Mouse (Mus musculus) gastrocnemius, postnatal 25 days (tissue): Measurements from ENCODE around the gene Sh3rf1. TPM values are rescaled to one million over a fixed set of nuclear protein-coding genes. Genes with fewer than 3 reads are reported as not detected.

ENCODE experiments used
- DNase-seq: peaks from one replicate; pipeline ENCODE4 v3.0.0; 2022
- total RNA-seq, 2 experiments: library from RNA; stranded (reverse); gene quantifications; 1 replicate in 1 of 2; 2 replicates in 1 of 2; pipeline ENCODE4 v1.2.3; 2021

The Sh3rf1 gene
- total RNA-seq, 2 experiments from 2014 or later = 1.9 to 2.2 TPM

GRCm38 (mm10) chr8:61324363-61324914 is 100.8 kb downstream of the Sh3rf1 start:
- DNase-seq = no peak

GRCm38 (mm10) chr8:61325014-61325715 is 101.5 kb downstream of the Sh3rf1 start:
- no peak for DNase-seq

GRCm38 (mm10) chr8:61326281-61326680 is 102.6 kb downstream of the Sh3rf1 start:
- DNase-seq = no peak

DNA sequence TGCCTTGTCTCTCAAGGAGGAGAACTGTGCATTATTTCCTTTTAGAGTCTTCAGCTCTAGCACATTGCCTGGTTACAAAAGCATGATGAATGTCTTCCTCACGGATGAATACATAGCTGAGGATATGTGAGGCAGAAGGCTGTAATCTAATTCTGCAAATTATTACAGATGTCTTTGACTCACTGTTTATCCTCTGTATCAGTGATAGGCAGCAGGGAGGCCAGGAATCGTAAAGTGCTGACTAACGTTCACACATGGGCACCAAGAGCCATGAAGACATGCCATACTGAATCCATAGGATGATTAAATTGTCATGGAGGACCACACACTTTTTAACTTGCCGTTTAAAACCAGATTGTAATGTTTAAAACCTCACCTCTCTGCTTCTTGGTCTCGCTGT is 103.7 kb downstream of the Sh3rf1 start:
- DNase-seq = no peak

- DNase-seq = no peak
These were observed 116.0 kb downstream of the Sh3rf1 start for GRCm38 (mm10) chr8:61339629-61340028.

- DNase-seq = no peak
These were observed 116.8 kb downstream of the Sh3rf1 start for GRCm38 (mm10) chr8:61340283-61340984.

DNA sequence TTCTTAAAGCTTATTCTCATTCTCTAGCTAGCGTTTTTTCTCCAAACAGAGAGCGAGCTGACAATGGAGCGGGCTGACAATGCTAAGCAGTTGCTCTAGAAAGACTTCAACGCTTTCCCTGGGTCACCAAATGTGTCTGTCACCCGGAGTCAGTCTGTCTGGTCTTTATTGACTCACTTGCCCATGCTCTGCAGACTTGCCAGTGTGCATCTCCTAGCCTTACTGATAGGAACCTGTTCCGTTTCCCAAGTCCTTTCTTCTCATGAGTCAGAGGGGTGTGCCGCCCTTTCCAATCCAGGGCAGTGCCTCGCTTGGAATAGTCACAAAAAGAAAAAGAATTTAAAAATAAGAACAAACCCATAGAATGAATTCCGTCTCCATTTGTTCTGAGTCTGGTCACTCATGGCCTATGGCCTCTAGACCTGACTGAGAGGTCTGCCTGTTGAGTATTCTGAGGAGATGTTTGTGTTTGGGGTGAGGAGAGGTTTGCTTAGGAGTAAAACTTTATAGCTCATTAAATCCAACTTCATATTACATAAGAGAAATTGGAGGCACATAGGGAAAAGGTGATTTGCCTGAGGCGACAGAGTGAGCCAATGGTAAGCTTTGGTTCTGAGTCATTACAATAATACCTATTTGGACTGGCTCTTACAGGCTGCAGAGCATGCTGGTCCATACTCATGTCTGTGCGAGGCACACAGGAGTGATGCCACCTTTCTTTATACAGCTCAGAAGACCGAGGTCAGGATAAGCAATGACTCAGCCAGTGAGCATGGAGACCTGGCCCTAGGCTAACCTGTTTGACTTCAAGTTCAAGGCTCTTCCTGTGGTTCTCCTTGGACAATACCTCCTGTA is 118.1 kb downstream of the Sh3rf1 start:
- DNase-seq = no peak

- no peak for DNase-seq
These were observed 118.9 kb downstream of the Sh3rf1 start for GRCm38 (mm10) chr8:61342473-61343026.

DNA sequence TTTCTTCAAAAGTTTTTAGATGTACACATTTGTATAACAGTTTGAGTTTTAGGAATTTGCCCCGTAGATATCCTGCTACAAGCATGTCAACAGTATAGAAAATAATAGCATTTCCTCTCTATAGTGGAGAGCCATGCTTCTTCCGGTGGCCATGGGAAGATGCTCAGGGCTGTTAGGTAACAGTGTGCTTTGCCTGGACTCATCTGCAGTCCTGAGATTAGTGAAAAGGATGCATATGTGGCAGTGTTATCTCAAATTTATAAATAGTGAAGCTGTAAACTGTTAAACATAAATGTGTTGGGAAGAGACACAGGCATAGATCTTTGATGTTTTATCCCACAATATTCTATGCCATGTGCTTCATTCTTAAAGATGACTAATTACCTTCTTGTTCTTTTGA is 120.8 kb downstream of the Sh3rf1 start:
- DNase-seq = no peak

GRCm38 (mm10) chr8:61346941-61347340 is 123.3 kb downstream of the Sh3rf1 start:
- DNase-seq = no peak

DNA sequence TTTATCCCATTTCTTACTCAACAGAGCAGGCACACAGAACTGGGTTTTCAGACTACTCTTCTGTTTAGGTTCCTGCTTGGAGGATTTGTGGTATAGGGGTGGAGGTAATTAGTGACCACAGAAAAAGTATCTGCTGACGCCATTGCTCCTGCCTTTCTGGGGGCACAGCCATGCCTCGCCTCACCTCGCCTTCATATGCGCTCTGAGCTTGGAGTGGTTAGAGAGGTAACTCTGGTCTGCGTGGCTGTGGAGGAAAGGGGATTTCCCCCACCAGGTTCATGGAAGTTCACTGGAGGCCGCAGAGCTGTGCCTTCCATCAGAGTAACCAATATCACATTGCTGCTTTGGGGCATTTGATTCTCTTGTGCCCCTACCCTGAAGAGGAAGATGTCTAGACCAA is 123.9 kb downstream of the Sh3rf1 start:
- no peak for DNase-seq

DNA sequence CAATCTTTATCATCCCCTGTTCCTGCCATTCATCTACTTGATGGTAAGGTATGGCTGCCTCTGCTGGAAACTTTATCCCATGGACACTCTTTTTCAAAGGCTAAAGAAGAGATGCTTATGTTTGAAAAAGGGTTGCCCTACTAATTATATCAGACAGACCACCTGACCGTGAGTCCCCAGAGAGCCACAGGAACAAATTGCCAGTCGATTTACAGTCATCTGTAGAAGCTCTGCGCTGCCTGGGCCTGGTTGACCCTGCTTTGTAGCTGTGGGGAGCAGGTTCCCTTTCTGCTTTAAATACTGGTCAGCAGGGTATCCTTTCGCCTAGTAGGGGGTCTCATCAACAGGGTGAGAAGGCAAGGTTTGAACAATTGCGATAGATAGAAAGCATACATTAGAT is 124.4 kb downstream of the Sh3rf1 start:
- no peak for DNase-seq

DNA sequence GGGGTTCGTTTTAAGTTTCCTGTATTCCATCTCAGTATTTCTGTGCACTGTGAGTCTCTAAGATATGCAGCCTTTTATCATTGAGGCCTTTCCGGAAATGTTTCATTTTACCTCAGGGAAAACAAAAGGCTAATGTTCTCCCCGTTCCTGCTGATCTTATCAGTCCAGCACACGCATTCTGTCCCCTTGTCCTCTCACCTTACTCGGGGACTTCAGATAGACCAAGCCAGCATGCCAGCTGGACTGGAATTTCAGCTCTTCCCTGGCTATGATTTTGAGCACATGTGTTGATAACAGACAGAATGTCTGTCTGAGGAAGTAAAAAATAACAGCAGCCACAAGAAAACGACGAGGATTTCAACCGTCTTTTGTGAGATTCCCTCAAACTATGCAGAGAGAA is 124.8 kb downstream of the Sh3rf1 start:
- no peak for DNase-seq

DNA sequence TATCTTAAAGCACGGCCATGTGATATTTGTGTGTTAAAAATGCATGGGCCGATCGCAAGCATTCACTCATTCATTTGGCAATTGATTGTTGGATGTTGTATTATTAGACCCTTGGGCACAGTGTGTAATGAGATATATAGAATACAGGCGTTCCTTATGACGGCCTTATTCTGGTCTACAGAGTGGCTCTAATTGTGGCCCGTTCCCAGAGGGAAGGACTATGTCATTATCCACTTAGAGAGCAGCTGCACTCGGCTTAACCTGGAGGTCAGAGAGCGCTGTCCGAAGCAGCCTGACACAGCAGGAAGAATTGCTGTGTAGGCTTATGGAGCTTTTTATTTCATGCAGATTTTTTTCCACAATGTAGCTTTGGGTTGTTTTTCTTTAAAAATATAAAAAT is 126.8 kb downstream of the Sh3rf1 start:
- DNase-seq = no peak

GRCm38 (mm10) chr8:61351638-61352037 is 128.0 kb downstream of the Sh3rf1 start:
- DNase-seq = no peak

DNA sequence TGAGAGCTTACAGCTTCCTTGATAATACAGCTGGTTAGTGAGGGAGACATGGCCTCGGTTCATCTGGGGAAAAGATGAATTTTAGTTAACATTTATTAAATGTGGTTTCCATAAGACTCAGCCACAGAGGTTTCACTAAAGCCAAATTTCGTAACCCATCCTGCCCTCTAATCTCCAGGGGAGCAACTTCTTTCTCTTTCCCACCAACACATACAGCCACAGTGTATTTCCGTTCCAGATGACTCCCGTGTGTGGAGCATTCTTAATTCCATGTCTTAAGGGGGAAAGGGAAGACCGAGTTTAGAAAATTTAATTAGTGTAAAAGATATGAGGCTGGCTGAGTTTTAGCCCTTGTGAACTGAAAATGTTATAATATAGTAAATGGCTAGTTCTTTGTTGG is 131.8 kb downstream of the Sh3rf1 start:
- DNase-seq = no peak

DNA sequence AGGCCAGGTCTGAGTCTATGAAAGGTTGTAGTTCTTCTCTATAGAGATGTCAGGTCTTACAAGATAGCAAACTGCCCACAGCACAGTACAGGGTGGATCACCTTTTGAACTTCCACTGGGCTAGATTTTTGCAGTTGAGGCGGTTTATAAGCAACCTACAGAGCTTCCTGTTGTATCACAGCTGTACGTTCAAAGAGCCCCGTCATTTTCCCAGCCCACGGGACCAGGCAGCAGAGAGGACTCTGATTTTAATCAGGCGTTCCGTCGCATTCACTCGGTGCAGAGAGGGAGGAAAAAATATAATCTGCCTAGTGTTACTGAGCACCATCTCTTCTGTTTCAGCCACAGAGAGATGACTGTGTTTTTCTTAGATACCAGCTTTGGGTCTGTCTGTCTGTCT is 135.3 kb downstream of the Sh3rf1 start:
- DNase-seq = no peak

- DNase-seq = no peak
These were observed 136.2 kb downstream of the Sh3rf1 start for GRCm38 (mm10) chr8:61359851-61360272.

DNA sequence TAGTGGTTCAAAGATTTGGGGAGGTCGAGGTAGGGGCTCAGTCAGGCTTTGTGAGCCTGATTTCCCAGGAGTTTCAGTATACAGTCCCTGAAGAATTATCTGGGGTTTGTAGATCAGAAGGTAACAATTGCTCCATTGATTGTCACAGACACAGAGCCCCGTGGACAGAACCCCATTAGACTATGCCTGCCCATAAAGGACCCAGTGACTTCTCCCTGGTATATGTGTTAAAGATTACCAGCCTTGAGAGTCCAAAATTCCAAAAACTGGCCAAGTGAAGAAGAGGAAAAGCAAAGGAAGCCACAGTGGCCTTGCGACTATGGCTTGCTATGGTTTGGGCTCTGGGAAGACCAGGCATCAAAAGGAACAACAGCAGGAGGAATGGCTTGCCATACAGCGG is 136.7 kb downstream of the Sh3rf1 start:
- no peak for DNase-seq

- DNase-seq = no peak
These were observed 137.8 kb downstream of the Sh3rf1 start for GRCm38 (mm10) chr8:61361476-61361875.

DNA sequence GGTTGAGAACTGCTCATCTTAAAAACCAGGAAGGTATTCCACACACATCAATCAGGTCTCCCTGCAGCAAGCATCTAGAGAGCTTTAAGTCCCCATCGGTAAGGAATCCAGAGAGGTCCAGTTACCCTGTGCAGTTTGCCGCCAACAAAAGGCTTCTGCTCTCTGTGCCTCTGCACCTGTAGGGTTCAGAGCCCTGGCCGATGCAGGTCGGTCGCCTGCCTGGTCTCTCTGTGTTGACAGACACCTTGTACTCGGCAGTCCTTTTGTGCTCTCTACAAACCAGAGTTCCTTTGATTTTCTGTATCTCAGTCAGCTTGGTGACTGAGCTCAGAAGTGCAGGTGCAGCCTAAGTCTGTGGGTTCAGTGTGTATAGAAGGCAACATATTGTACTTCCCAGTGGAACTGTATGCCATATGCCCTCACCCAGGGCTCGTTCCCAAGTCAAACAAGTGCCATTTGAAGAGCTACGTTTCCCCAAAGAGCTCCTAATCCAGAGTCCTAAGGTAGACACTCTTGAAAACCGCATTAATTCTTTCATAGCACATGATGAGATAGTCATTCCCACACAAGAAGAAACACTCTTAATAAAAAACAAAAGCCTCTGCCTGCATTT is 138.7 kb downstream of the Sh3rf1 start:
- no peak for DNase-seq

- DNase-seq = no peak
These were observed 149.6 kb downstream of the Sh3rf1 start for GRCm38 (mm10) chr8:61373303-61373702.
